Mouse (Mus musculus): ENCODE data around the gene Olfr1221. TPM values are rescaled to one million over a fixed set of nuclear protein-coding genes. Genes with fewer than 3 reads are reported as not detected.
"Not testable (repeated sequence)": the region's sequence is repeated elsewhere in the genome, so short reads cannot be mapped to it uniquely, and the experiment has no call there.

Gene Olfr1221
- total RNA-seq (2021), result not detected
- long read RNA-seq, experiment 1, result 0 reads
- long read RNA-seq, experiment 2, result 0 reads

DNA sequence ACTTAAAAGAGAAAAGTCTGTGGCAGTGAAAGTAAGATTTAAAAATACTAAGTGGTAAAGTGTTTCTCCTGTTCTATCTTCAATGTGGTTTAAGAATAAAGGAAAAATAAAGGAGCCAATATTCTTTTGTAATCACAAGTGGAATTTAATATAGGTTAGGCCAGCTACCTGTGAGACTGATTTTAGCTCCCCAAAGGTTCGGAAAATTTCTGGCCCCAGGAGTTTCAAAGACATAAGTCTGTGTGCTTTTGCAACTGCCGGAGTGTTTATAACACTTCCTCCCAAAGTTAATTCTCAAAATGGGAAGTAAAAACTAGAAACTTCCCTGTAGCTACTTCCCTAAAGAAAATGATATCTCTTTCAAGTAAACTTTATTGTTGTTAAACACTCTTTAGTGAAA is at the start of gene Olfr1221:
Olfr1221 (minus strand) TSS at position 101 of the 400 bp plus-strand sequence.
- no peak for DNase-seq (ENCODE audit: low spot score in 2 of 2)

GRCm38 (mm10) chr2:89164711-89165110 is 47.6 kb upstream of the Olfr1221 start:
- DNase-seq (ENCODE audit: low spot score in 2 of 2), result not testable (repeated sequence)

- DNase-seq (ENCODE audit: low spot score in 2 of 2), result not testable (repeated sequence)
Measured at GRCm38 (mm10) chr2:89163991-89164390, 46.9 kb upstream of the Olfr1221 start, which contains the start of gene Olfr1224-ps1. Gene Olfr1224-ps1, minus strand, starts transcription at chr2:89164091.

- DNase-seq (ENCODE audit: low spot score in 2 of 2), result no peak
Measured at GRCm38 (mm10) chr2:89151460-89151859, 34.4 kb upstream of the Olfr1221 start, which contains the start of gene Olfr1223. Gene Olfr1223, minus strand, starts transcription at chr2:89151560.

DNA sequence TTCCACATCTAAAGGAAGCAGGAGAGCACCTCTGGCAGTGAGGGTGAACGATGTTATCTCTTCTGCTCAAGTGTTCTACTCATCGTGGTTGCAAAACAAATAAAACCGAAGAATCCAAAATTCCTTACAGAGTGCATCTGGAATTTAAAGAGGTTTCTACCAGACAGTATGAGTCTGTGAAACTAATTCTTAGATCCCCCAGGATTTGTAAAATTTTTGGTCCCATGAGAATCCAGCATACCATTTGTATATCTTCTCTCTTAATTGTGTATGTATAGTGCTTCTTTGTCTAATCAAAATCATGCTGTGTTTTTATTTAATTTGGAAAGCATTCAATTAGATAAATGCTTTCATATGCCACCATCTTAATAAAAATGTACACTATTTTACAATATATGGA is 15.9 kb upstream of the Olfr1221 start, which contains the start of gene Olfr1222:
Olfr1222 (minus strand) TSS at position 101 of the 400 bp plus-strand sequence.
- DNase-seq (ENCODE audit: low spot score in 2 of 2), result no peak

DNA sequence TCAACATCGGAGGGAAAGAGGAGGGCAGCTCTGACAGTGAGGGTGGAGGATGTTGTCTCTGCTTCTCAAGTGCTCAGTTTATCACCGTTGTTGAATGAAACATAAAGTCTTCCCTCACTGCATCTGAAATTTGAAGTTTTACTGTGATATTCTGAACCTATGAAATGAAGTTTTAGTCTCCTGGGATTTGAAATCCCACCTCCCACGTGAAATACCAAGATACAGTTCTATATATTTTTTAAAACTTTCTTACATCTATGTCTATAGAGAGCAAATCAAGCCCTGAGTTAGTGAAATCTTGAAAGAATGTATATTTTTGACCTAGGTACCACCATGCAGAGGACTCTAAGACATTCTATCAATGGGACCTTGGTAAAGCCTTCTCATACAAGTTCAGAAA is 10.3 kb downstream of the Olfr1221 start, which contains the start of gene Olfr1220:
Olfr1220 (minus strand) TSS at position 101 of the 400 bp plus-strand sequence.
- DNase-seq (ENCODE audit: low spot score in 2 of 2), result no peak

DNA sequence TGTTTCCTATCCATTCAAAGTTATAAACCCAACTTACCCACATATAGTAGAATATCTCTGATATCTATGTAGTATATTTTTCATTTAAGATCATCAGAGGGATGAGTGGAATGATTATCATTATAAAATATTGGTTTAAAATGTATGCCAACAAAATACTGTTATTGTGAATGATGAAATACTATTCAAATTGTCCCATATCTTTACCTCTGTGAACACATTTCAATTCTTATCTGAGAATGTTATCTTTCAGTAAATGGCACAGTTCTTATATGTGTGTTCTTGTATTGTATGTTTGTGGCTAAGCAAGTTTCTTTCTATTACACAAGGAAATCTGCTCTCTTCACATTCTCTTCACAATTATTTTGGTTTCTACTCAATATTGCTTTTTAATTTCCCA is 11.4 kb downstream of the Olfr1221 start:
- DNase-seq (ENCODE audit: low spot score in 2 of 2), result no peak

GRCm38 (mm10) chr2:89093848-89094247 is 23.2 kb downstream of the Olfr1221 start:
- no peak for DNase-seq (ENCODE audit: low spot score in 2 of 2)

- DNase-seq (ENCODE audit: low spot score in 2 of 2), result no peak
Measured at GRCm38 (mm10) chr2:89083413-89083812, 33.7 kb downstream of the Olfr1221 start, which contains the start of gene Olfr1219. Gene Olfr1219, minus strand, starts transcription at chr2:89083513.

- no peak for DNase-seq (ENCODE audit: low spot score in 2 of 2)
Measured at GRCm38 (mm10) chr2:89081487-89081886, 35.6 kb downstream of the Olfr1221 start.

DNA sequence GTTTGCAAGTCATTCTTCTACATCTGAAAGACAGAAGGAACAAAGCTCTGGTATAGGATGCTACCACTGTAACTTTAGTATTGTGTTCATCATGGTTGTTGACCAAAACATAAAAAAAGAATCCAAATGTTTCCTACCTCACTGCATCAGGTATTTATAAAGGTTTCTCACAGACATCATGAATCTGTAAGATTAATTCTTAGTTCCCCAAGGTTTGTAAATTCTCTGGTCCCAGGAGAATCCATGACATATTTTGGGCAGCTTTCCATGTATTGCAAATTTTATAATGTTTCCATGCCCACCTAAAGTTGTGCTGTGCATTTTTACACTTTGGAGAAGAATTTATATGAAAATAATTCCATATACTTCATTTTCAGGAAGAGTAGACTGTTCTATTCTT is 56.0 kb downstream of the Olfr1221 start, which contains the start of gene Olfr1218:
Olfr1218 (minus strand) TSS at position 101 of the 400 bp plus-strand sequence.
- no peak for DNase-seq (ENCODE audit: low spot score in 2 of 2)

Other genes starting within 250 kb of the Olfr1221 start
- not detected for gene Olfr1208, start 215.0 kb downstream of the Olfr1221 start, total RNA-seq (2021)
- gene Olfr1209, start 202.1 kb downstream of the Olfr1221 start, total RNA-seq (2021), result not detected
- gene Olfr1211, start 179.2 kb downstream of the Olfr1221 start, total RNA-seq (2021), result not detected
- gene Olfr1212, start 163.3 kb downstream of the Olfr1221 start, total RNA-seq (2021), result not detected
- gene Gm13762, start 137.0 kb downstream of the Olfr1221 start, total RNA-seq (2021), result not detected
- not detected for gene Olfr1214, start 124.6 kb downstream of the Olfr1221 start, total RNA-seq (2021)
- not detected for gene Olfr1215, start 110.3 kb downstream of the Olfr1221 start, total RNA-seq (2021)
- gene Olfr1216, start 98.9 kb downstream of the Olfr1221 start, total RNA-seq (2021), result not detected
- gene Olfr1217, start 85.2 kb downstream of the Olfr1221 start, total RNA-seq (2021), result not detected
- not detected for gene Olfr1218, start 56.1 kb downstream of the Olfr1221 start, total RNA-seq (2021)
- gene Olfr1219, start 33.8 kb downstream of the Olfr1221 start, total RNA-seq (2021), result not detected
- gene Olfr1220, start 10.4 kb downstream of the Olfr1221 start, total RNA-seq (2021), result not detected
- not detected for gene Olfr1222, start 15.8 kb upstream of the Olfr1221 start, total RNA-seq (2021)
- not detected for gene Olfr1223, start 34.3 kb upstream of the Olfr1221 start, total RNA-seq (2021)
- not detected for gene Olfr1224-ps1, start 46.8 kb upstream of the Olfr1221 start, total RNA-seq (2021)
- gene Olfr1225, start 57.4 kb upstream of the Olfr1221 start, total RNA-seq (2021), result not detected
- not detected for gene Olfr1226, start 82.8 kb upstream of the Olfr1221 start, total RNA-seq (2021)
- not detected for gene Olfr1228, start 136.8 kb upstream of the Olfr1221 start, total RNA-seq (2021)
- gene Olfr1229, start 170.7 kb upstream of the Olfr1221 start, total RNA-seq (2021), result not detected
- gene Olfr1230, start 180.0 kb upstream of the Olfr1221 start, total RNA-seq (2021), result not detected
- gene Olfr1231, start 189.8 kb upstream of the Olfr1221 start, total RNA-seq (2021), result not detected
- not detected for gene Olfr1232, start 212.4 kb upstream of the Olfr1221 start, total RNA-seq (2021)
- not detected for gene Olfr1233, start 225.1 kb upstream of the Olfr1221 start, total RNA-seq (2021)
- not detected for gene Olfr1234, start 247.6 kb upstream of the Olfr1221 start, total RNA-seq (2021)

Measured in adrenal gland, postnatal 4 days (tissue).